Mouse (Mus musculus) spleen, adult 12 weeks (tissue): ENCODE measurements around the gene Als2cl.

Source experiments
- DNase-seq: peaks from one replicate; pipeline ENCODE4 v3.0.0; 2022; ENCODE audit warnings: low spot score

Gene Als2cl

DNA sequence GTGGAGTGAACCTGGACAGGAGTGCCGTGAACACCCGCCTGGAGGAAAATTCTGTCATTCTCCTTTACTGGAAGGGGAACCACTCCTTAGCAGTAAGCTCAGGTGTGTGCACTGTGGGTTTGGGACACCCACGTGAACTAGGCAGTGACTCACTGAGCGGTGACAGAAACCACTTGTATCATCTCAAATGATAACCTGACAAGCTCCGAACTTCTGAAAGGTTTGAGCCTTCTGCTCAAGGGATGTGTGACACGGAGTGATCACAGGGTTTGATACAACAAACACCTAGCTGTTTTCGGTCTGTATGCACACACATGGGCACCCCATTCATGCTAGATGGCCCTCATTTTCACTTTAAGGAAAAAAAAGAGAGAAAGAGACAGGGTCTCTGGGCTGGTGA is 37.1 kb downstream of the Als2cl start, which contains the start of gene Fam240a:
Gene Fam240a (minus strand): TSS at position 76 of the 400 bp plus-strand sequence.
- no peak for DNase-seq

DNA sequence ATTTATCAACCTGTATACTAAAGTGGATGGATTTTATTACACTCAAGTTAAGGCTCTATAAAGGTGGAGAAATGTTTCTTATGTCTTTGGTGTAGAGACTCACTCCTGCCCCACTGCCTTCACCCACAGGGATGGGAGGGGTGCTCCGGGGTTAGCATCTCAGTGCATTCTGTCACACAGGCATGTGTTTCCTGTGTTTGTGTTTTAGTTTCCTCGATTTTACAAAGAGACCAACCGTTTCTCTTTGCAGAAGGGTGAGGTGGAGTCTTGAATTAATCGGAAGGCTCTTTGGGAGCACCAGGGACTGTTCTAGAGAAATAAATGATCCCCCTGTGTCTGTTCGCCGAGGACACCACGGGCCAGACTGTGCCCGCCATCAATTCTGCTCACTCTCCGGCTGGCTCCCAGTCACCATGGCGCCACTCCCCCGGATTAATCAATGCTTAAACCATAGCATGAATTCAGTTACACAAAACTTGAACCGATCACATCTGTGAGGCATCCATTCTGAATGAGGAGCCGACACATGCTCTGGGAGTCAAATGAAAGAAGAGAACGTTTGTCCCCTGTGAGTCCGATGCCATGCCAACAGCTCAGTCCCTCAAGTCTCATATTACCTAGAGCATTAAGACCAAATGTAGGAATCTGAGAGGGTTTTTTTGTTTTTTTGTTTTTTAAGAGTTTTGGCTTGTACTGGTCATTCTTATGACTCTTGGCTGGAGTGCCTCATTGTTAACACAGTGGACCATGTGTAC is 41.2 kb downstream of the Als2cl start:
- DNase-seq, result no peak

DNA sequence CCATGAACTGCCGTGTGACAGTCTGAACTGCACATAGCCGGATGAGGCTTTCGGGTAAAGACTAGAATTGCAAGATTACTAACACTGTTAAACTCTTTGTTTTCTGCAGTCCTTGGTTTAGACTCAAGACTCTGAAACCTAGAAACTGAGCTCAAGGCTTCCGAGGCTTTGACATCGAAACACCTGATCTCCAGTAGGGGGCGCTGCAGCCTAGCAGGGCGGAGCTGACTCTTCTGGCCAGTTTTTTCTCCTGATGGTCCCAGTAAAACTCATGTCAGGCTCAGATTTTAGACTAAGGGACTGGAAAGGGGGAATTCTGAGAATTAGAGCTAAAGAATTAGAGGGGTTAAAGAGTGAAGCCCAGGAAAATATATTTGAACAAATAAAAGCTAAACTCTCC is 43.1 kb downstream of the Als2cl start:
- DNase-seq, result peak; percentile 20

DNA sequence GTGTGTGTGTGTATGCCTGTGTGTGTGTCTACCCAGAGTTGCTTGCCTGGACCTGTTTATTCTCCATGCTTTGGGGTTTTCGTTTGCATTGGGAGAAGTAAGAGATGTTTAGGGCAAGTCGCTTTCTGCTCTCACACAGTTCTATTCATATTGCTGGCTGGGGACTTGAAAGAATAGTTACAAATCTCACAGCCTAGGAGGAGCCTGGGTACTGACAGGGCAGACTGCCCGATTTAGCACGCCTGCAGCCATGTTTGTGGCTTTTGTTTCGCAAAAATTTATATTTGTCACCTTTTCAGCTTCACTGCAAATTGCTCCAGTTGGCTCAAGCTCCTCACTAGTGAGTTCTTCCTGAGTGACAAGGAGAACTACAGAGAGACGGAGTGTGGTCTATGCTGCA is 51.9 kb downstream of the Als2cl start:
- no peak for DNase-seq

DNA sequence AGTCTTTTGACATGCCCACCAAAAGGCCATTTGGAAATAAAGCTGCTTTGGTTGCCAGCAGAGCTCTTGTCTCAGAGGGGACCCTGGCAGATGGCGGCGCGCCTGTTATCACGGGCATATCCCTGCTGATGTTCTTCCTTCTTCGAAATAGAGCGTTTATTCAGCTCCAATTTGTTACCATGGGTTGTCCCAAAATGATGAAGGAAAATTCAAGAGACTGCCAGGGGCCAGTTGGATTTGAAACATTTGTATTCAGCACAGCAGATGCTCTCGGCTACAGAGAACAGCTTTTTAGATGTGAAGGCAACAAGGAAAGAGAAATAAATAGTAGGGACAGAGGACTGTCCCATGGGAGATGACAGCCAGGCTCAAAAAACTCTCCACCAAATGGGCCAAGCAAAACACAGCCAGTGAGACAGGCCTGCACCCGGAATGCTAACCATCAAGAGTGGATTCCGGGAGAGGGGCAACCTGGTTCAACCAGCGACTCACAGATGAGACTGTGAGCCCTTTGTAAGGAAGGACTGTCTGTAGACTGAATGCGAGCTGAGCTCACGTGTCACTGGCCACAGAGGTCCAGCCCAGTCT is 54.3 kb downstream of the Als2cl start:
- DNase-seq, result no peak

GRCm38 (mm10) chr9:110935941-110936340 is 56.3 kb downstream of the Als2cl start:
- no peak for DNase-seq

- no peak for DNase-seq
Observed at GRCm38 (mm10) chr9:110937506-110938490, 58.1 kb downstream of the Als2cl start.

DNA sequence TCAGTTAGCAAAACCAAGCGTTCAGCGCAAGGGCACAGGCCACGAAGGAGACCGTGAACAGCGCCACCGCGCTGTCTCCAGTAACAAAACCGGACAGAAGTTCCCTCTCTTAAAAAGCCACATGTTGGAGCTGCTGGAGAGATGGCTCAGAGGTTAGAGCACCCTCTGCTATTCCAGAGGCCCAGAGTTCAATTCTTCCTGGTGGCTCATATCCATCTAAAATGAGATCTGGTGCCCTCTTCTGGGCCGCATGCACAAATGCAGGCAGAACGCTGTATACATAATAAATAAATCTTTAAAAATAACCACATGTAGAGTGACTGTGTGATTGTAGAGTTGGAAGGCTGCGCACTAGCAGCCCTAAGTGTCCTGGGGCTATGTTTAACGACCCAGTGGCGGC is 64.6 kb downstream of the Als2cl start:
- no peak for DNase-seq

DNA sequence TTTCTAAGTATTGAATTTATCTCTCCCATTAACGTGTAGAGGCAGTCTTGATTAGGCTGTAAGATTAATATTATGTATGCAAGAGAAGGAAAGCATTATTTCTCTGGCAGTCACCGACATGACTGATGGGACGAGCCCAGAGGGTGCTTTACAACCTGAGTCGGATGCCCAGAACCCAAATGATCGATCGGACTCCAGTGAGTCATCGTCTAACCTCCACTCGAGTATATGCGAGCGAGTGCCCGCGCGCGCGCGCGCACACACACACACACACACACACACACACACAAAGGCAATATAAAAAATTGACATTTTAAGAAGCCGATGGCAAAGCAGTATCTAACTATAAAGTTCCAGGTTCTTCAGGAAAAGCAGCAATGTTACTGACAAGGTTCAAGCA is 65.7 kb downstream of the Als2cl start:
- DNase-seq, result no peak

DNA sequence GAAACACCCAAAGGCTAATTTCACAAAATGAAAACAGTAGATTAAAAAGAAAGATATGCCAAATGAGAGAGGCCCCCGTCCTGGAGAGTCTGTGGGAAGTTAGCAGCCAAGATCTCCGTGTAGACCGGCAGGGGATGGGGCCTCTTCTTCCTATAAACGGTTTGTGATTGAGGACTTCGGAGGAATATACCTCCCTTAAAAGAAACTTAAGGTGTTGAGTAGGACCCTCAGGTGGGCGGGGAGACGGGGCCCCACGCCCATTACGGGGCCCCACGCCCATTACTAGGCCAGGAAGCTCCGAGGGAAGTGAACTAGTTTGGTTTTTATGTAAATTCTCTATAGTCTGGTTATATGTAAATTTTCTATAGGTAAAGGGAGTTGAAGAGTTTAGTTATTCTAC is 66.3 kb downstream of the Als2cl start, which contains the start of gene Tdgf1:
Gene Tdgf1 (minus strand): TSS at position 233 of the 400 bp plus-strand sequence.
- DNase-seq, result no peak

GRCm38 (mm10) chr9:110946548-110947044 is 66.9 kb downstream of the Als2cl start:
- DNase-seq, result no peak

- no peak for DNase-seq
Observed at GRCm38 (mm10) chr9:110947261-110947661, 67.6 kb downstream of the Als2cl start.

- no peak for DNase-seq
Observed at GRCm38 (mm10) chr9:110947900-110948299, 68.2 kb downstream of the Als2cl start.

DNA sequence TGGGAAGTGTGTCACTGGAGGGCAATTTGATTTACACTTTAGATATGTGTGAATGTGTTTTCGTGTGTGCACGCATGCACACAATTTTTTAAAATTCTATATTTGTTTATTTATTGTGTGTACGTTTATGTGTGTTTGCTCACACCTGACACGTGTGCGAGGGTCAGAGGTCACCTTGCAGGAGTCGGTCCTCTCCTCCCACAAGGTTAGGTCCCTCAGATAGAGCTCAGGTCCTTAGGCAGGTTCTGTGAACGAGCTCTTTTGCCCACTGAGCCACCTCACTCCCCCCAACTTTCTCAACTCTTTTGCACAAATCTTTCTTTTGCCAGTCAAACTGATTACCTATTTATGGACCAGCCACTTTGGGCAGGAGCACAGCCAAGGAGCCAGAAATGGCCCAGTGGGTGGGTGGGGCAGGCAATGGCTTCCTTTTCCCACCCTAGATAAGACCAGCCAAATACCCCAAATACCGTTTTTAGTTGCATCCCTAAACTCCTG is 69.2 kb downstream of the Als2cl start:
- DNase-seq, result no peak

- DNase-seq, result no peak
Observed at GRCm38 (mm10) chr9:110950109-110950508, 70.4 kb downstream of the Als2cl start.
